Mouse (Mus musculus): ENCODE measurements around the gene Bmper. TPM values are rescaled to one million over a fixed set of nuclear protein-coding genes. Genes with fewer than 3 reads are reported as not detected.

Bmper gene
- total RNA-seq, 2 experiments from 2014 or later = 2.1 to 2.4 TPM

GRCm38 (mm10) chr9:23300376-23300775, 77.5 kb downstream of the Bmper start:
- DNase-seq = peak; percentile 62 to 71

- no peak for DNase-seq
These were observed 82.8 kb downstream of the Bmper start for GRCm38 (mm10) chr9:23305681-23306080.

- no peak for DNase-seq
These were observed 83.3 kb downstream of the Bmper start for GRCm38 (mm10) chr9:23306226-23306625.

- no peak for DNase-seq
These were observed 85.0 kb downstream of the Bmper start for GRCm38 (mm10) chr9:23307835-23308234.

GRCm38 (mm10) chr9:23310953-23311352, 88.1 kb downstream of the Bmper start:
- no peak for DNase-seq

- DNase-seq = no peak
These were observed 89.1 kb downstream of the Bmper start for GRCm38 (mm10) chr9:23311956-23312355.

- peak in 1 of 2 experiments; percentile 43 for DNase-seq
These were observed 90.0 kb downstream of the Bmper start for GRCm38 (mm10) chr9:23312877-23313276.

- peak; percentile 48 to 54 for DNase-seq
These were observed 92.9 kb downstream of the Bmper start for GRCm38 (mm10) chr9:23315631-23316330.

- no peak for DNase-seq
These were observed 105.0 kb downstream of the Bmper start for GRCm38 (mm10) chr9:23327830-23328229.

GRCm38 (mm10) chr9:23333041-23333622, 110.3 kb downstream of the Bmper start:
- no peak for DNase-seq

GRCm38 (mm10) chr9:23340551-23340950, 117.7 kb downstream of the Bmper start:
- no peak for DNase-seq

GRCm38 (mm10) chr9:23341246-23341645, 118.4 kb downstream of the Bmper start:
- DNase-seq = no peak

GRCm38 (mm10) chr9:23344353-23344752, 121.5 kb downstream of the Bmper start:
- DNase-seq = no peak

GRCm38 (mm10) chr9:23345093-23345844, 122.4 kb downstream of the Bmper start:
- no peak for DNase-seq

- DNase-seq = no peak
These were observed 126.7 kb downstream of the Bmper start for GRCm38 (mm10) chr9:23349603-23350002.

GRCm38 (mm10) chr9:23351400-23351799, 128.5 kb downstream of the Bmper start:
- DNase-seq = no peak

- DNase-seq = peak; percentile 25 to 30
These were observed 129.5 kb downstream of the Bmper start for GRCm38 (mm10) chr9:23352396-23352795.

GRCm38 (mm10) chr9:23354201-23354820, 131.4 kb downstream of the Bmper start:
- no peak for DNase-seq

GRCm38 (mm10) chr9:23358108-23358507, 135.2 kb downstream of the Bmper start:
- no peak for DNase-seq

- peak in 1 of 2 experiments; percentile 4 for DNase-seq
These were observed 140.3 kb downstream of the Bmper start for GRCm38 (mm10) chr9:23363139-23363538.

- no peak for DNase-seq
These were observed 140.7 kb downstream of the Bmper start for GRCm38 (mm10) chr9:23363540-23363939.

- no peak for DNase-seq
These were observed 141.2 kb downstream of the Bmper start for GRCm38 (mm10) chr9:23364047-23364446.

GRCm38 (mm10) chr9:23368124-23368523, 145.2 kb downstream of the Bmper start:
- DNase-seq = no peak
